Mouse (Mus musculus) liver, embryonic 11.5 days (tissue): ENCODE results near the gene Tnfsf14. TPM values are rescaled to one million over a fixed set of nuclear protein-coding genes. Genes with fewer than 3 reads are reported as not detected.

Experiments used
- microRNA-seq: library from miRNA; unstranded; fragments of <30 nt; microRNA quantifications from one replicate; pipeline ENCODE4, GENCODE M21; 2017; ENCODE audit warnings: borderline number of aligned reads
- polyA plus RNA-seq: library from polyadenylated mRNA; unstranded; fragments of >200 nt; fragmentation: Nextera tagmentation; extraction: Ambion mirVana; gene quantifications from 2 replicates; pipeline ENCODE4 v1.2.1, GENCODE M21; 2014

Gene Tnfsf14
- polyA plus RNA-seq, 1 experiment from 2014 or later: 1.2 TPM

Small RNA genes lying within 50 kb of the gene (microRNA-seq; reads per million reads assigned to microRNA genes)
- not detected for gene Mir6978

Other genes with a start within 250 kb of the Tnfsf14 start
- not detected in 2 replicates for gene Acer1, start 212.1 kb downstream of the Tnfsf14 start, polyA plus RNA-seq
- 181 and 183 TPM in 2 replicates for gene Clpp, start 203.9 kb downstream of the Tnfsf14 start, polyA plus RNA-seq
- 36.3 and 39.9 TPM in 2 replicates for gene Alkbh7, start 196.8 kb downstream of the Tnfsf14 start, polyA plus RNA-seq
- 0.44 TPM in 1 of 2 replicates, not detected in the other for gene Pspn, start 194.2 kb downstream of the Tnfsf14 start, polyA plus RNA-seq
- 99.0 and 106 TPM in 2 replicates for gene Gtf2f1, start 182.9 kb downstream of the Tnfsf14 start, polyA plus RNA-seq
- 0.26 and 0.33 TPM in 2 replicates for gene Gm17949, start 182.7 kb downstream of the Tnfsf14 start, polyA plus RNA-seq
- 46.7 and 51.1 TPM in 2 replicates for gene Khsrp, start 162.7 kb downstream of the Tnfsf14 start, polyA plus RNA-seq
- gene Slc25a41, start 152.5 kb downstream of the Tnfsf14 start, polyA plus RNA-seq: not detected in 2 replicates
- gene Crb3, start 135.1 kb downstream of the Tnfsf14 start, polyA plus RNA-seq: 3.2 and 3.4 TPM in 2 replicates
- 5.2 and 6.3 TPM in 2 replicates for gene Slc25a23, start 134.3 kb downstream of the Tnfsf14 start, polyA plus RNA-seq
- gene Dennd1c, start 115.7 kb downstream of the Tnfsf14 start, polyA plus RNA-seq: 2.1 and 2.2 TPM in 2 replicates
- 4.5 and 5.0 TPM in 2 replicates for gene Tubb4a, start 106.4 kb downstream of the Tnfsf14 start, polyA plus RNA-seq
- gene Tnfsf9, start 88.9 kb downstream of the Tnfsf14 start, polyA plus RNA-seq: 5.4 and 6.4 TPM in 2 replicates
- gene Cd70, start 44.4 kb downstream of the Tnfsf14 start, polyA plus RNA-seq: not detected in 2 replicates
- 71.7 and 82.8 TPM in 2 replicates for gene C3, start 34.0 kb upstream of the Tnfsf14 start, polyA plus RNA-seq
- 26.5 and 30.7 TPM in 2 replicates for gene Gpr108, start 54.3 kb upstream of the Tnfsf14 start, polyA plus RNA-seq
- 25.5 and 25.9 TPM in 2 replicates for gene Trip10, start 55.3 kb upstream of the Tnfsf14 start, polyA plus RNA-seq
- gene Vav1, start 84.9 kb upstream of the Tnfsf14 start, polyA plus RNA-seq: 18.7 and 20.6 TPM in 2 replicates
- gene Adgre1, start 164.5 kb upstream of the Tnfsf14 start, polyA plus RNA-seq: 9.6 and 10.9 TPM in 2 replicates